Mouse (Mus musculus): ENCODE data around the gene Map1a. TPM values are rescaled to one million over a fixed set of nuclear protein-coding genes. Genes with fewer than 3 reads are reported as not detected.

The Map1a gene
- polyA plus RNA-seq, 1 experiment, result 254 TPM

GRCm38 (mm10) chr2:121357961-121358360, 68.6 kb downstream of the Map1a start:
- TF ChIP-seq CTCF (IDR thresholded peaks at IDR 0.05; ENCODE audit: borderline replicate concordance, insufficient read depth, low read depth, low read length), result no peak
- TF ChIP-seq POLR2A (IDR thresholded peaks at IDR 0.05; ENCODE audit: borderline replicate concordance, insufficient read depth, low read length), result no peak
- peak overlapping the region; percentile 79 for H3K27ac ChIP-seq (ENCODE audit: insufficient read depth, low read length)
- H3K27me3 ChIP-seq (ENCODE audit: control insufficient read depth, insufficient read depth, low read length), result no peaks in the 10 kb centered on the region
- H3K4me3 ChIP-seq (replicated peaks; ENCODE audit: insufficient read depth, low read depth, low read length), result peak overlapping the region; percentile 74
- peaks cover 24% of the 10 kb centered on the region for H3K4me1 ChIP-seq (ENCODE audit: control insufficient read depth, insufficient read depth, low read length)
- no peak for DNase-seq
- WGBS, result 8% methylated on average over 4 of the region's 4 CpGs

- WGBS, result under 1% methylated on average over 16 of the region's 16 CpGs
- no peak for TF ChIP-seq CTCF (IDR thresholded peaks at IDR 0.05; ENCODE audit: borderline replicate concordance, insufficient read depth, low read depth, low read length)
- TF ChIP-seq POLR2A (IDR thresholded peaks at IDR 0.05; ENCODE audit: borderline replicate concordance, insufficient read depth, low read length), result peak; percentile 98
- H3K27me3 ChIP-seq (ENCODE audit: control insufficient read depth, insufficient read depth, low read length), result no peaks in the 10 kb centered on the region
- peak overlapping the region; percentile 74 for H3K4me3 ChIP-seq (replicated peaks; ENCODE audit: insufficient read depth, low read depth, low read length)
- H3K27ac ChIP-seq (ENCODE audit: insufficient read depth, low read length), result peak overlapping the region; percentile 81
- DNase-seq, result peak; percentile 94 to 95
- H3K4me1 ChIP-seq (ENCODE audit: control insufficient read depth, insufficient read depth, low read length), result peaks cover 21% of the 10 kb centered on the region
Observed at GRCm38 (mm10) chr2:121358381-121358780, 69.0 kb downstream of the Map1a start.

- H3K4me3 ChIP-seq (replicated peaks; ENCODE audit: insufficient read depth, low read depth, low read length), result peak overlapping the region; percentile 74
- H3K27me3 ChIP-seq (ENCODE audit: control insufficient read depth, insufficient read depth, low read length), result no peaks in the 10 kb centered on the region
- 10% methylated on average over 4 of the region's 4 CpGs for WGBS
- DNase-seq, result peak; percentile 32 to 33
- TF ChIP-seq CTCF (IDR thresholded peaks at IDR 0.05; ENCODE audit: borderline replicate concordance, insufficient read depth, low read depth, low read length) (no peak), POLR2A (IDR thresholded peaks at IDR 0.05; ENCODE audit: borderline replicate concordance, insufficient read depth, low read length) (no peak)
- H3K27ac ChIP-seq (ENCODE audit: insufficient read depth, low read length), result no peak overlapping the region
- peaks cover 16% of the 10 kb centered on the region for H3K4me1 ChIP-seq (ENCODE audit: control insufficient read depth, insufficient read depth, low read length)
Observed at GRCm38 (mm10) chr2:121359461-121359860, 70.1 kb downstream of the Map1a start.

Other genes with a start within 250 kb of the Map1a start
- 2.7 and 3.2 TPM in 2 replicates for gene Tgm5, start 203.8 kb upstream of the Map1a start, polyA plus RNA-seq (2012; rRNA removed)
- gene Tgm7, start 179.8 kb upstream of the Map1a start, polyA plus RNA-seq (2012; rRNA removed), result 1.3 and 1.4 TPM in 2 replicates
- gene Adal, start 149.2 kb upstream of the Map1a start, polyA plus RNA-seq (2012; rRNA removed), result 26.3 and 26.7 TPM in 2 replicates
- 9.2 and 10.6 TPM in 2 replicates for gene Lcmt2, start 148.9 kb upstream of the Map1a start, polyA plus RNA-seq (2012; rRNA removed)
- gene Tubgcp4, start 118.9 kb upstream of the Map1a start, polyA plus RNA-seq (2012; rRNA removed), result 40.2 and 47.4 TPM in 2 replicates
- gene Zscan29, start 118.5 kb upstream of the Map1a start, polyA plus RNA-seq (2012; rRNA removed), result 6.4 and 6.8 TPM in 2 replicates
- gene Trp53bp1, start 18.2 kb upstream of the Map1a start, polyA plus RNA-seq (2012; rRNA removed), result 57.9 and 59.4 TPM in 2 replicates
- 160 and 183 TPM in 2 replicates for gene Ppip5k1, start 65.8 kb downstream of the Map1a start, polyA plus RNA-seq (2012; rRNA removed)
- gene Ckmt1, start 68.1 kb downstream of the Map1a start, polyA plus RNA-seq (2012; rRNA removed), result 504 and 518 TPM in 2 replicates
- gene Strc, start 97.6 kb downstream of the Map1a start, polyA plus RNA-seq (2012; rRNA removed), result 0.62 and 0.81 TPM in 2 replicates
- gene Pdia3, start 124.2 kb downstream of the Map1a start, polyA plus RNA-seq (2012; rRNA removed), result 96.5 and 99.1 TPM in 2 replicates
- 7.1 and 7.4 TPM in 2 replicates for gene Catsper2, start 124.2 kb downstream of the Map1a start, polyA plus RNA-seq (2012; rRNA removed)
- 0.08 TPM in 1 of 2 replicates, not detected in the other for gene Ell3, start 154.7 kb downstream of the Map1a start, polyA plus RNA-seq (2012; rRNA removed)
- 282 and 303 TPM in 2 replicates for gene Serf2, start 159.6 kb downstream of the Map1a start, polyA plus RNA-seq (2012; rRNA removed)
- 24.7 and 27.5 TPM in 2 replicates for gene Hypk, start 163.7 kb downstream of the Map1a start, polyA plus RNA-seq (2012; rRNA removed)
- gene Serinc4, start 167.2 kb downstream of the Map1a start, polyA plus RNA-seq (2012; rRNA removed), result 0.46 and 0.57 TPM in 2 replicates
- gene Mfap1b, start 184.5 kb downstream of the Map1a start, polyA plus RNA-seq (2012; rRNA removed), result 29.0 and 29.7 TPM in 2 replicates
- gene Mfap1a, start 217.1 kb downstream of the Map1a start, polyA plus RNA-seq (2012; rRNA removed), result 19.5 and 19.7 TPM in 2 replicates
- gene Wdr76, start 217.1 kb downstream of the Map1a start, polyA plus RNA-seq (2012; rRNA removed), result 4.3 and 4.9 TPM in 2 replicates